Mouse (Mus musculus) forebrain, embryonic 10.5 days (tissue): Measurements from ENCODE around the gene Nacad. TPM values are rescaled to one million over a fixed set of nuclear protein-coding genes. Genes with fewer than 3 reads are reported as not detected.
"Not testable (repeated sequence)": the region's sequence is repeated elsewhere in the genome, so short reads cannot be mapped to it uniquely, and the experiment has no call there.

ENCODE experiments used
- DNase-seq: peaks from one replicate; pipeline ENCODE4 v3.0.0-alpha.2; 2017; ENCODE audit warnings: low spot score; ENCODE audit errors: extremely low spot score
- H3K27ac ChIP-seq: fragments of 300-500 bp; sonication (generic); 2 replicates; pipeline ENCODE4 v1.5.1; 2016; ENCODE audit warnings: mild to moderate bottlenecking
- H3K27me3 ChIP-seq: fragments of 300-500 bp; sonication (generic); 2 replicates; pipeline ENCODE4 v1.6.1; 2016; ENCODE audit warnings: mild to moderate bottlenecking; ENCODE audit not compliant: poor library complexity, severe bottlenecking
- H3K36me3 ChIP-seq: fragments of 300-500 bp; sonication (generic); replicated peaks from 2 replicates; pipeline ENCODE4 v1.6.1; 2016; ENCODE audit warnings: mild to moderate bottlenecking, moderate library complexity
- H3K4me1 ChIP-seq: fragments of 300-500 bp; sonication (generic); 2 replicates; pipeline ENCODE4 v1.6.1; 2016
- H3K4me3 ChIP-seq: fragments of 300-500 bp; sonication (generic); 2 replicates; pipeline ENCODE4 v1.5.1; 2016; ENCODE audit warnings: mild to moderate bottlenecking, moderate library complexity
- H3K9me3 ChIP-seq: fragments of 300-500 bp; sonication (generic); 2 replicates; pipeline ENCODE4 v1.6.1; 2016; ENCODE audit warnings: mild to moderate bottlenecking, moderate library complexity
- WGBS: fragments of 180-500 bp; shearing (Covaris S2); methylation state at CpG from one replicate; pipeline ENCODE4 v1.1.7; 2016; 5-methylcytosine and 5-hydroxymethylcytosine counted together
- polyA plus RNA-seq: library from polyadenylated mRNA; unstranded; fragments of >200 nt; fragmentation: Nextera tagmentation; extraction: Ambion mirVana; gene quantifications from 2 replicates; pipeline ENCODE4 v1.2.1, GENCODE M21; 2016

Nacad gene
- 6.2 and 7.1 TPM in 2 replicates for polyA plus RNA-seq

- 6% methylated on average over 36 of the region's 41 CpGs for WGBS
- peak; percentile 64 for DNase-seq
- Histone ChIP-seq H3K4me3 (peak within 1 kb of the TSS; percentile 55), H3K27ac (peak within 1 kb of the TSS; percentile 65), H3K9me3 (no peaks in the 10 kb centered on the region), H3K36me3 (peaks cover 6% of the 10 kb centered on the region), H3K27me3 (peaks cover 53% of the 10 kb centered on the region), H3K4me1 (peaks cover 38% of the 10 kb centered on the region)
These were observed at the start of gene Nacad for GRCm38 (mm10) chr11:6605491-6606399. TSS of gene Nacad (minus strand) at chr11:6606053.

DNA sequence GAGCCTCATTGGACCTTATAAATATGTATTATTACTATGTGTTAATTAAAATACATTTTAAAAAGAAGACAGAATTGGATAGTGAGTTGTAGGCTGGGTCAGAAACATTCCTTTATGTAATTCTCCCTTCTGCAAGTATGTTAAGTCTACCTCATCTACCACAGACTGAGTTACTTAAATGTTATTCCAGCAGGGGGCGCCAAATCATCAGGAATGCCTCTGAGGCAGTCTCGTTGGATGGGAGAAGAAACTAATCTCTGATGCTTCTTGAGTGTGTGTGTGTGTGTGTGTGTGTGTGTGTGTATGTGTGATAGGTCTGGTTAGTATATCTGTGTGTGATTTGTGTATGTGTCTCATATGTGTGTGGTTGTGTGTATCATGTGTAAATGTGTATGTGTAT is 49.0 kb upstream of the Nacad start:
- DNase-seq: peak; percentile 83
- H3K27ac ChIP-seq: no peak overlapping the region
- WGBS: 0% methylated on average over 2 of the region's 2 CpGs
- peaks cover 25% of the 10 kb centered on the region for H3K4me1 ChIP-seq
- H3K36me3 ChIP-seq: no peaks in the 10 kb centered on the region
- H3K27me3 ChIP-seq: peaks cover 31% of the 10 kb centered on the region
- H3K9me3 ChIP-seq: no peaks in the 10 kb centered on the region
- H3K4me3 ChIP-seq: no peak overlapping the region

- not testable (repeated sequence) for H3K27ac ChIP-seq, DNase-seq, H3K9me3 ChIP-seq, H3K4me3 ChIP-seq, H3K36me3 ChIP-seq
- H3K27me3 ChIP-seq: peaks cover 18% of the 10 kb centered on the region; the same call in 1 of the 2 replicates
- peaks cover 16% of the 10 kb centered on the region for H3K4me1 ChIP-seq
- 83% methylated on average over 3 of the region's 3 CpGs for WGBS
These were observed 47.1 kb upstream of the Nacad start for GRCm38 (mm10) chr11:6652978-6653377.

DNA sequence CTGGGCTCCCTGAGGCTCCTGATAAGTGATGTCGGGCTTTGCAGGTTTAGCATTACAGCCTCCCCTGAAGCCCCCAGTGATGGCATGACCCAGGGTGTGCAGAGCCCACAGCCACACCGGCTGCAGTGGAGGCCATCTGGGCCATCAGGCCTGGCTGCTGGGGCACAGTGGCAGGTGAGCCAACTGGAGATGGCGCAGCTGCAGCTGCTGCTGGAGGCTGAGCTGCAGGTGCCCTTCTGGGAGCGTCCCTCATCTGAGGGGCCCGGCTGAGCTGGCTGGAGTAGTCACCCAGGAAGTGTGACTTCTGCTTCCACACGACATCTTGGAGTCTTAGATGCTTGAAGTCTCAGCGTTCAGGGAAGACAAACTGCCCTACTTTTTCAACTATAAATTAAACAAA is 44.7 kb upstream of the Nacad start:
- H3K9me3 ChIP-seq: no peaks in the 10 kb centered on the region
- no peaks in the 10 kb centered on the region for H3K4me1 ChIP-seq
- DNase-seq: no peak
- H3K4me3 ChIP-seq: no peak overlapping the region
- H3K27me3 ChIP-seq: no peaks in the 10 kb centered on the region
- 76% methylated on average over 7 of the region's 7 CpGs for WGBS
- no peak overlapping the region for H3K27ac ChIP-seq
- H3K36me3 ChIP-seq: no peaks in the 10 kb centered on the region

GRCm38 (mm10) chr11:6647831-6648724 is 42.2 kb upstream of the Nacad start:
- DNase-seq: no peak
- Histone ChIP-seq H3K36me3 (no peaks in the 10 kb centered on the region), H3K4me3 (no peak overlapping the region), H3K27me3 (no peaks in the 10 kb centered on the region), H3K9me3 (no peaks in the 10 kb centered on the region), H3K4me1 (no peaks in the 10 kb centered on the region), H3K27ac (no peak overlapping the region)
- 62% methylated on average over 9 of the region's 9 CpGs for WGBS

GRCm38 (mm10) chr11:6644566-6644965 is 38.7 kb upstream of the Nacad start:
- no peaks in the 10 kb centered on the region for H3K36me3 ChIP-seq
- H3K4me3 ChIP-seq: no peak overlapping the region
- no peaks in the 10 kb centered on the region for H3K4me1 ChIP-seq
- H3K9me3 ChIP-seq: no peaks in the 10 kb centered on the region
- no peak overlapping the region for H3K27ac ChIP-seq
- H3K27me3 ChIP-seq: no peaks in the 10 kb centered on the region
- no peak for DNase-seq
- WGBS: 85% methylated on average over 6 of the region's 6 CpGs

- no peaks in the 10 kb centered on the region for H3K36me3 ChIP-seq
- no peak overlapping the region for H3K4me3 ChIP-seq
- DNase-seq: no peak
- H3K9me3 ChIP-seq: no peaks in the 10 kb centered on the region
- 75% methylated on average over 6 of the region's 6 CpGs for WGBS
- H3K4me1 ChIP-seq: no peaks in the 10 kb centered on the region
- H3K27me3 ChIP-seq: no peaks in the 10 kb centered on the region
- no peak overlapping the region for H3K27ac ChIP-seq
These were observed 33.2 kb upstream of the Nacad start for GRCm38 (mm10) chr11:6639072-6639471.

DNA sequence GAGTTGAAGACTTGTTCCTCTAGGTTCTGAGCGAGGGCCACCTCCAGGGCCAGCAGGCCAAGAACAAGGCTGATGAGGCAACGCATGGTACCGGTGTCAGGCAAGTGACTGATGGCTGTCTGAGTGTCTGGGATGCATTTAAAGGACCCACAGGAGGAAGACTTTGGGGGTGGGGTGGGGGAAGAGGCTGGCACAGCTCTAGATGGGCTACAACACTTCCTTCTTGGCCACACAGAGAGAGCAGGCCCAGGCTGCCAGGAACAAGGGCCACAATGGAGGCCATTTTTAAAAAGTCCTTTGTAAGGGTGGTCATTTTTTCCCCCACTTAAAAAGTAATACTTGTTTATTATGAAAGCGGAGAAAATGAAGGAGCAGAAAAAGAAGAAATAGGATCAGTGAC is 32.7 kb upstream of the Nacad start, which contains the start of gene Wap:
Gene Wap, minus strand, starts transcription at position 101 of the 400 bp plus-strand sequence.
- DNase-seq: no peak
- Histone ChIP-seq H3K4me1 (no peaks in the 10 kb centered on the region), H3K27ac (no peak within 1 kb of the TSS), H3K27me3 (no peaks in the 10 kb centered on the region), H3K36me3 (no peaks in the 10 kb centered on the region), H3K4me3 (no peak within 1 kb of the TSS), H3K9me3 (no peaks in the 10 kb centered on the region)
- 88% methylated on average over 4 of the region's 4 CpGs for WGBS

GRCm38 (mm10) chr11:6636150-6636549 is 30.3 kb upstream of the Nacad start:
- no peaks in the 10 kb centered on the region for H3K27me3 ChIP-seq
- 74% methylated on average over 8 of the region's 8 CpGs for WGBS
- no peaks in the 10 kb centered on the region for H3K9me3 ChIP-seq
- H3K4me1 ChIP-seq: no peaks in the 10 kb centered on the region
- no peak overlapping the region for H3K27ac ChIP-seq
- no peak for DNase-seq
- no peaks in the 10 kb centered on the region for H3K36me3 ChIP-seq
- H3K4me3 ChIP-seq: no peak overlapping the region

- H3K9me3 ChIP-seq: no peaks in the 10 kb centered on the region
- peaks cover 3% of the 10 kb centered on the region for H3K36me3 ChIP-seq
- peaks cover 13% of the 10 kb centered on the region for H3K4me1 ChIP-seq
- H3K4me3 ChIP-seq: no peak overlapping the region
- no peak overlapping the region for H3K27ac ChIP-seq
- no peak for DNase-seq
- H3K27me3 ChIP-seq: no peaks in the 10 kb centered on the region
These were observed 23.8 kb upstream of the Nacad start for GRCm38 (mm10) chr11:6629655-6630054.

DNA sequence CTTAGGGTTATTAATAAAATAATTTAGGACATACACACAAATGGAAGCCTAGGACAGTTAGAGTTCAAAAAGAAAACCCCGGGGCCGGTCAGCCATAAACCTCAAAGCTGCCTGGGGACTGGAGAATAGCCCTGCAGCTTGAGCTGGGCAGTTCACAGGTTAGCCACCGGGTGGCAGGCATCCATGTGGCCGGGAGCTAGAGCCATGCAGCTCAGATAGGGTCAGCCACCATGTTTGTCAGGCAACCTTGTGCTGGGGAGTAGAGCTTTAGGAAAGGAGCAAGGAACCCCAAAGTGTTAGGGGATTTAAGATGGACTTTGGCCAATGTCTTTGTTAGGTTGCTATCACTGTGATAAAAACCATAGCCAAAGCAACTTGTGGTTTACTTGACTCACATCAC is 22.7 kb upstream of the Nacad start:
- Histone ChIP-seq H3K27ac (no peak overlapping the region), H3K27me3 (no peaks in the 10 kb centered on the region), H3K4me1 (peaks cover 24% of the 10 kb centered on the region), H3K9me3 (no peaks in the 10 kb centered on the region), H3K4me3 (no peak overlapping the region), H3K36me3 (peaks cover 13% of the 10 kb centered on the region)
- DNase-seq: peak; percentile 59
- WGBS: 31% methylated on average over 4 of the region's 4 CpGs

DNA sequence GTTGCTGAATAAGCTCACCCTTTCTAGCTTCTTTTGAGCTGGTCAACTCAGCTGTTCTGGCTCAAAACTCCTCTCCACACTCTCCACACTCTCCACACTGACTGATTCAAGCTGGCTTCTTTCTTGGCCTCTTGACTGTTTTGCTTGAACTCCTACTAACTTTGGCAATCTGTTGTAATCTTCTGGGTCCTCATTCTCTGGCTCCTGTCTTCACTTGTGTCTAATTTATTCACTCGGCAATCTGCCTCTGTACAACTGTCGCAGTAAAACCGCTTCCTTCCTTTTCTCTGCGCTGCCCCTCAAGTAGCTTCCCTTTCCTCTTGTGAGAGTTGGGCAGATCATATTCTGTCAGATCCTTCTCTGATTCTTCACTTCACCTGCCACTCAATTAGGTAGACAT is 21.9 kb upstream of the Nacad start:
- Histone ChIP-seq H3K4me3 (no peak overlapping the region), H3K36me3 (peaks cover 22% of the 10 kb centered on the region), H3K4me1 (peaks cover 28% of the 10 kb centered on the region), H3K27me3 (no peaks in the 10 kb centered on the region), H3K9me3 (no peaks in the 10 kb centered on the region), H3K27ac (no peak overlapping the region)
- DNase-seq: no peak
- 95% methylated on average over 4 of the region's 4 CpGs for WGBS

- Histone ChIP-seq H3K27me3 (no peaks in the 10 kb centered on the region), H3K4me1 (peaks cover 28% of the 10 kb centered on the region), H3K27ac (peak overlapping the region; percentile 95), H3K4me3 (peak overlapping the region; percentile 81), H3K9me3 (no peaks in the 10 kb centered on the region), H3K36me3 (peaks cover 35% of the 10 kb centered on the region)
- WGBS: 14% methylated on average over 16 of the region's 16 CpGs
- DNase-seq: no peak
These were observed 20.5 kb upstream of the Nacad start for GRCm38 (mm10) chr11:6626388-6626772.
